Comparison of ENCODE assay signal across 8 mouse cellular contexts in genomic region chr10:80578911-80579310, GRCm38 (mm10). TPM values are rescaled to one million over a fixed set of nuclear protein-coding genes. Genes with fewer than 3 reads are reported as not detected.
DNase-seq lines count a peak whose midpoint lies in the region; ATAC-seq lines count a peak whose summit lies in the region.

No protein-coding gene starts in this region.

- no peaks in the 10 kb centered on the region for H3K27me3 ChIP-seq in embryonic facial prominence, embryonic 10.5 days (replicated peaks; ENCODE audit: low read depth, poor library complexity, severe bottlenecking)
- H3K27me3 ChIP-seq in limb, embryonic 11.5 days (ENCODE audit: control insufficient read depth, insufficient read depth, low read length) = no peaks in the 10 kb centered on the region
- peaks cover 17% of the 10 kb centered on the region; the same call in 1 of the 2 replicates for H3K27me3 ChIP-seq in midbrain, embryonic 12.5 days
- no peaks in the 10 kb centered on the region for H3K27me3 ChIP-seq in splenic B cell, adult 2 months (ENCODE audit: control insufficient read depth, insufficient read depth, low read length, poor library complexity, severe bottlenecking)

- H3K4me3 ChIP-seq in embryonic facial prominence, embryonic 10.5 days = peak overlapping the region; percentile 91
- H3K4me3 ChIP-seq in limb, embryonic 11.5 days (ENCODE audit: low read depth, low read length) = no peak overlapping the region
- H3K4me3 ChIP-seq in midbrain, embryonic 12.5 days = no peak overlapping the region; the same call in 1 of the 2 replicates

- peaks cover 61% of the 10 kb centered on the region for H3K4me1 ChIP-seq in embryonic facial prominence, embryonic 10.5 days
- H3K4me1 ChIP-seq in limb, embryonic 11.5 days (ENCODE audit: control insufficient read depth, insufficient read depth, low read length) = peaks cover 14% of the 10 kb centered on the region
- H3K4me1 ChIP-seq in midbrain, embryonic 12.5 days = peaks cover 42% of the 10 kb centered on the region

- WGBS in embryonic facial prominence, embryonic 10.5 days = 7% methylated on average over 8 of the region's 8 CpGs
- 7% methylated on average over 8 of the region's 8 CpGs for WGBS in limb, embryonic 11.5 days
- 6% methylated on average over 8 of the region's 8 CpGs for WGBS in midbrain, embryonic 12.5 days

- peak overlapping the region; percentile 86 for H3K27ac ChIP-seq in embryonic facial prominence, embryonic 10.5 days (replicated peaks)
- peak overlapping the region; percentile 56; the same call in 1 of the 2 replicates for H3K27ac ChIP-seq in limb, embryonic 11.5 days (replicated peaks; ENCODE audit: low read depth, low read length)
- H3K27ac ChIP-seq in midbrain, embryonic 12.5 days (replicated peaks) = no peak overlapping the region

- ATAC-seq in limb, embryonic 11.5 days (ENCODE audit: insufficient number of reproducible peaks, low FRiP score, low TSS enrichment, low read depth) = no peak
- ATAC-seq in midbrain, embryonic 12.5 days (ENCODE audit: low FRiP score, low read depth) = no peak

- H3K9ac ChIP-seq in limb, embryonic 11.5 days (ENCODE audit: low read length) = 0 out of 2 replicates have a peak overlapping the region, but pooled peaks have one; percentile 34
- H3K9ac ChIP-seq in midbrain, embryonic 12.5 days (replicated peaks) = no peak overlapping the region

- DNase-seq in heart, adult 18-20 months = peak; percentile 65 to 68
- no peak for DNase-seq in heart, postnatal 25 days (ENCODE audit: low spot score)
- DNase-seq in T-cell, adult 2 months (ENCODE audit: low spot score) = peak; percentile 80
- peak; percentile 62 for DNase-seq in embryonic facial prominence, embryonic 10.5 days (ENCODE audit: low spot score)
- peak; percentile 73 for DNase-seq in heart, postnatal 10 days
- peak; percentile 65 for DNase-seq in limb, embryonic 11.5 days (ENCODE audit: low spot score)
- DNase-seq in splenic B cell, adult 2 months (ENCODE audit: low read depth, low spot score) = peak; percentile 94

- peaks cover 26% of the 10 kb centered on the region for H3K36me3 ChIP-seq in embryonic facial prominence, embryonic 10.5 days (replicated peaks)
- H3K36me3 ChIP-seq in limb, embryonic 11.5 days (ENCODE audit: control insufficient read depth, insufficient read depth, low read length) = peaks cover 3% of the 10 kb centered on the region; the same call in 1 of the 2 replicates
- H3K36me3 ChIP-seq in midbrain, embryonic 12.5 days = peaks cover 8% of the 10 kb centered on the region
- peaks cover 7% of the 10 kb centered on the region for H3K36me3 ChIP-seq in splenic B cell, adult 2 months (ENCODE audit: control insufficient read depth, insufficient read depth, low read length, poor library complexity, severe bottlenecking)

- no peaks in the 10 kb centered on the region for H3K9me3 ChIP-seq in embryonic facial prominence, embryonic 10.5 days
- H3K9me3 ChIP-seq in limb, embryonic 11.5 days (ENCODE audit: control insufficient read depth, low read length) = no peaks in the 10 kb centered on the region
- H3K9me3 ChIP-seq in midbrain, embryonic 12.5 days = no peaks in the 10 kb centered on the region

- intact Hi-C loops in heart, postnatal 25 days (cut with DNase I) = no loop called here
- intact Hi-C loops in heart, postnatal 10 days (cut with DNase I) = loop anchor here (2.0 kb wide), 3 partner anchors 32 to 76 kb away; partner anchors contain the start of gene Csnk1g2

- peak overlapping the region; percentile 87 for H3K4me2 ChIP-seq in limb, embryonic 11.5 days (ENCODE audit: low read depth, severe bottlenecking)
- H3K4me2 ChIP-seq in midbrain, embryonic 12.5 days (replicated peaks) = peak overlapping the region; percentile 98

RNA-seq across cellular contexts. Expression of gene Klf16, which starts 1.8 kb away (rescaled TPM):
- 1 to 10 TPM; 5.2 to 5.5 TPM for total RNA-seq in heart, adult 18-20 months (2021)
- 1 to 10 TPM; 3.0 to 4.5 TPM for total RNA-seq in heart, postnatal 25 days (2021)
- 8.5 TPM in 2 replicates for polyA plus RNA-seq in embryonic facial prominence, embryonic 10.5 days (2016; fragmentation: Nextera tagmentation; extraction: Ambion mirVana)
- total RNA-seq in heart, postnatal 10 days (2021) = 1 to 10 TPM; 5.9 to 6.9 TPM
- polyA plus RNA-seq in limb, embryonic 11.5 days (2014; fragmentation: Nextera tagmentation; extraction: Ambion mirVana) = 5.7 and 6.6 TPM in 2 replicates
- polyA plus RNA-seq in midbrain, embryonic 12.5 days (2016; fragmentation: Nextera tagmentation; extraction: Ambion mirVana) = 6.1 and 6.2 TPM in 2 replicates

RNA-seq across cellular contexts. Expression of gene Abhd17a, which starts 11.2 kb away (rescaled TPM):
- 10 to 100 TPM; 40.6 to 44.8 TPM for total RNA-seq in heart, adult 18-20 months (2021)
- 10 to 100 TPM; 50.1 to 51.1 TPM for total RNA-seq in heart, postnatal 25 days (2021)
- polyA plus RNA-seq in embryonic facial prominence, embryonic 10.5 days (2016; fragmentation: Nextera tagmentation; extraction: Ambion mirVana) = 79.8 and 84.9 TPM in 2 replicates
- 100 to 1,000 TPM in 1 of 2 experiments, 10 to 100 TPM in 1; 92.2 to 102 TPM for total RNA-seq in heart, postnatal 10 days (2021)
- polyA plus RNA-seq in limb, embryonic 11.5 days (2014; fragmentation: Nextera tagmentation; extraction: Ambion mirVana) = 114 and 121 TPM in 2 replicates
- polyA plus RNA-seq in midbrain, embryonic 12.5 days (2016; fragmentation: Nextera tagmentation; extraction: Ambion mirVana) = 104 and 105 TPM in 2 replicates

RNA-seq across cellular contexts. Expression of gene Rexo1, which starts 17.6 kb away (rescaled TPM):
- total RNA-seq in heart, adult 18-20 months (2021) = 10 to 100 TPM; 11.2 to 11.6 TPM
- 10 to 100 TPM; 11.1 to 12.2 TPM for total RNA-seq in heart, postnatal 25 days (2021)
- polyA plus RNA-seq in embryonic facial prominence, embryonic 10.5 days (2016; fragmentation: Nextera tagmentation; extraction: Ambion mirVana) = 34.7 and 35.0 TPM in 2 replicates
- total RNA-seq in heart, postnatal 10 days (2021) = 10 to 100 TPM; 20.3 to 21.5 TPM
- polyA plus RNA-seq in limb, embryonic 11.5 days (2014; fragmentation: Nextera tagmentation; extraction: Ambion mirVana) = 27.2 and 32.6 TPM in 2 replicates
- polyA plus RNA-seq in midbrain, embryonic 12.5 days (2016; fragmentation: Nextera tagmentation; extraction: Ambion mirVana) = 36.5 and 37.3 TPM in 2 replicates

RNA-seq across cellular contexts. Expression of gene Scamp4, which starts 23.8 kb away (rescaled TPM):
- total RNA-seq in heart, adult 18-20 months (2021) = 10 to 100 TPM; 20.1 to 22.2 TPM
- total RNA-seq in heart, postnatal 25 days (2021) = 10 to 100 TPM; 21.0 to 21.7 TPM
- polyA plus RNA-seq in embryonic facial prominence, embryonic 10.5 days (2016; fragmentation: Nextera tagmentation; extraction: Ambion mirVana) = 84.8 and 88.2 TPM in 2 replicates
- total RNA-seq in heart, postnatal 10 days (2021) = 10 to 100 TPM; 25.9 to 27.8 TPM
- 68.8 and 73.0 TPM in 2 replicates for polyA plus RNA-seq in limb, embryonic 11.5 days (2014; fragmentation: Nextera tagmentation; extraction: Ambion mirVana)
- 63.1 and 68.4 TPM in 2 replicates for polyA plus RNA-seq in midbrain, embryonic 12.5 days (2016; fragmentation: Nextera tagmentation; extraction: Ambion mirVana)

RNA-seq across cellular contexts. Expression of gene Adat3, which starts 23.8 kb away (rescaled TPM):
- 1 to 10 TPM; 1.1 to 1.5 TPM for total RNA-seq in heart, adult 18-20 months (2021)
- 1 to 10 TPM in 1 of 2 experiments, under 1 TPM in 1; 0.84 to 1.2 TPM for total RNA-seq in heart, postnatal 25 days (2021)
- 10.9 and 14.1 TPM in 2 replicates for polyA plus RNA-seq in embryonic facial prominence, embryonic 10.5 days (2016; fragmentation: Nextera tagmentation; extraction: Ambion mirVana)
- 1 to 10 TPM; 1.2 to 1.8 TPM for total RNA-seq in heart, postnatal 10 days (2021)
- 9.7 and 9.8 TPM in 2 replicates for polyA plus RNA-seq in limb, embryonic 11.5 days (2014; fragmentation: Nextera tagmentation; extraction: Ambion mirVana)
- polyA plus RNA-seq in midbrain, embryonic 12.5 days (2016; fragmentation: Nextera tagmentation; extraction: Ambion mirVana) = 7.8 and 8.7 TPM in 2 replicates
